Mouse (Mus musculus) left cerebral cortex, adult 8-10 months (tissue): ENCODE measurements around the gene Rab11fip4. TPM values are rescaled to one million over a fixed set of nuclear protein-coding genes. Genes with fewer than 3 reads are reported as not detected.

Experiments
- DNase-seq, 2 experiments: peaks; one replicate each; pipeline ENCODE4 v3.0.0; 2022; ENCODE audit warnings: low spot score in 2 of 2
- microRNA-seq, 2 experiments: library from miRNA; unstranded; fragments of <30 nt; microRNA quantifications; one replicate each; pipeline ENCODE4 v1.2.0; 2022
- total RNA-seq, 4 experiments: library from RNA; stranded (reverse); gene quantifications; 2 replicates each; pipeline ENCODE4 v1.2.4; 2022

Gene Rab11fip4
- total RNA-seq, 4 experiments from 2014 or later: 238 to 263 (median 241) TPM

- DNase-seq: no peak
Measured at GRCm38 (mm10) chr11:79736232-79737006, 145.4 kb downstream of the Rab11fip4 start.

GRCm38 (mm10) chr11:79737126-79737697, 146.2 kb downstream of the Rab11fip4 start:
- no peak for DNase-seq

- DNase-seq: no peak
Measured at GRCm38 (mm10) chr11:79737865-79738502, 147.0 kb downstream of the Rab11fip4 start.

- DNase-seq: no peak
Measured at GRCm38 (mm10) chr11:79738725-79739558, 147.9 kb downstream of the Rab11fip4 start.

GRCm38 (mm10) chr11:79740740-79741512, 149.9 kb downstream of the Rab11fip4 start:
- DNase-seq: no peak

GRCm38 (mm10) chr11:79746552-79747102, 155.6 kb downstream of the Rab11fip4 start:
- DNase-seq: no peak

Small RNAs within 50 kb of the gene (microRNA-seq; reads per million reads assigned to microRNA genes)
- gene Mir193a: 17.4 to 36.2 reads per million in 2 experiments
- 2.2 to 2.3 reads per million in 2 experiments for gene Mir365-2

Other genes starting within 250 kb of the Rab11fip4 start
- gene Omg, start 87.1 kb upstream of the Rab11fip4 start, total RNA-seq: 100 to 1,000 TPM; 106 to 132 (median 118) TPM
- 1 to 10 TPM in 1 of 4 experiments, under 1 TPM in 2, not detected in 1; 0.44 to 2.0 (median 0.66) TPM for gene Evi2b, start 67.5 kb upstream of the Rab11fip4 start, total RNA-seq
- under 1 TPM in 3 of 4 experiments, not detected in 1; 0.14 to 0.53 (median 0.20) TPM for gene Evi2, start 60.6 kb upstream of the Rab11fip4 start, total RNA-seq
- gene Evi2a, start 60.6 kb upstream of the Rab11fip4 start, total RNA-seq: 10 to 100 TPM; 33.2 to 36.9 (median 34.8) TPM